Mouse (Mus musculus): ENCODE results near the gene Lgals4. TPM values are rescaled to one million over a fixed set of nuclear protein-coding genes. Genes with fewer than 3 reads are reported as not detected.

The Lgals4 gene
- total RNA-seq, 2 experiments from 2014 or later, result 3.5 to 5.6 TPM

GRCm38 (mm10) chr7:28821261-28821831 is 12.3 kb upstream of the Lgals4 start:
- DNase-seq (ENCODE audit: low spot score in 2 of 2), result peak; percentile 81 to 91

GRCm38 (mm10) chr7:28822556-28822955 is 11.1 kb upstream of the Lgals4 start:
- DNase-seq (ENCODE audit: low spot score in 2 of 2), result no peak

DNA sequence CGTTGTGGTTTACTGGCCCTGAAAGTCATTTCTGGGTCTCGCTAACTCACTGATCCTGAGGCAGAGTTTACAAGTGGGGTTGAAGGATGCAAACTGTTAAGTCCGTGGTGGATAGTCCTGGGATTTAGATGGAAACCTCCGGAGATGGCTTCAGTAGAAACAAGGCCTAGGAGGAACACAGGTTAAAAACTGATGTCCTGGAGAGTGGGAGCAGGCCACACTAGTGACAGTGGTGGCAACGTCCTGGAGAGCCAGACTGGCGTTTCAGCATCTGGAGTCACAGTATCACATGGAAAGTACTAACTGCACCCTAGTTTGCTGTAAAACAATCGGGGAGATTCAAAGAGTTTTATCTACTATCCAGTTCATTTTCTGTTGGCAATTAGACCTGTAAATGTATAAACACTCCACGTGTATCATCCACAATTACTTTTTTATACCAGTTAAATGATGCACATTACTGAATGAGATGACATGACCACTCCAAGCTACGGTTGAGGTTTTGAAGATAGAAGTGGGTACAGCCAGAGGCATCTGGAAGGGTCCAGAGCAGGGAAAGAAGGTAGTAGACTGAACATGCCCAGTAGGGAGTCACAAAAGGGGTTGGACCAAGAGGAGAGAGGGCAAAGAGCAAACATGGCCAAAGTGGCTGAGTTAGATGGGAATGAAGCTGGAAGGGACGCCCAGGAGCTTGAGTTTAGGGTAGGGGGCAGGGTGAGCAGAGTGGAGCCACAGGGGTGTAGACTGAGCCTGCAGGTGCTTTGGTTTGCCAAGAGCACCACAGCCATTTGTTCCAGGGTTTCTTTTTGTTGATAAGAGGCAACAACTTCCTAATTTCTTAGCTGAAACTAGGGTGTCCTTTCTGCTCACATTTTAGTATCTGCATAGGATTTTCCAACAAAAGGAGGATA is 10.4 kb upstream of the Lgals4 start:
- DNase-seq (ENCODE audit: low spot score in 2 of 2), result no peak

DNA sequence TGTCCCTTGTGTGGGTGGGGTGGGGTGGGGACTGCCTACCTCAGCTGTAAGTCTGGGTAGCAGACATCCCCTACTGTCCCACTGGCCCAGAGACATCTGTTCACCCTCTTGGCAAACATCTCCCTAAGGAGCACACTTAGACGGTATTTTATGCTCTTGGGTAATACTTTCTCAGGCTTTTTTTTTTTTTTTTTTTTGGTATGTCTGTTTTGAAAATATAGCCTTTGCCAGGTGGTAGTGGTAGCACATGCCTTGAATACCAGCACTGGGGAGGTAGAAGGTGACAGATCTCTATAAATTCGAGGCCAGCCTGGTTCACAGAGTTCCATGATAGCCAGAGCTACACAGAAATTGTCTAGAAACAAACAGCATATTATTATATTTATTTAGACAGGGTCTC is 9.7 kb upstream of the Lgals4 start:
- DNase-seq (ENCODE audit: low spot score in 2 of 2), result no peak

DNA sequence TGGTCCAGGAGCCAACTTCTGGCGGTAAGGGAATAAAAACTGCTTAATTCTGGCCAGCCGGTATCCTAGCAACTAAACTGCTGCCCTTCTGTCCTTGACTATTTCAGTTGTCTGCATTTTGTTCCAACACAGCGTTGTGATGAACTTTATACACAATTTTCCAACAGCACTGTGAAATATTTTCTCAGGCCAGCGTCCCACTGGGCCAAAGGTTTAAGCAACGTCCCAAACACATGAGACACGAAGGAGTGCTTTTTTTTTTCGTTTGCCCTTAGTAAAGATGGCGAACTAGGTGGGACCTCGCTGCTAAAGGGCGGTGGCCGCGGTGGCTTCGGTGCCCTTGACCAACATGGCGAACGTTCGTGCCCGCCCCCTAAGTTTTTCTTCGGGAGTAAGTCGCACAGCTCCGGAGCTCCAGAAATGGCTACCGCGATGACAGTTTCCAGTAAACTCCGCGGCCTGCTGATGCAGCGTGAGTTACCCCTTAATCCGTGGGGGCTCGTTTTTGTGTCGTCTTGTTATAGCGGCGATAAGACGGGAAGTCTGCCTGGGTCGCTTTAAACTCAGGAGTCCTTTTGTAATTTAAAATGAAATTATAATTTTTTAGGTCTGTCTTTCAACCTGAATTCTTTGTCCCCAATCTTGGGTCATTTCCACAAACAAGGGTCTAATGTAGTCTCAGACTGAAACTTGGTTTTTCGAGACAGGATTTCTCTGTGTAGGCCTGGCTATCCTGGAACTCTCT is 8.5 kb upstream of the Lgals4 start, which contains the start of gene Ech1:
Gene Ech1, plus strand, starts transcription at position 277 of the 745 bp plus-strand sequence.
- DNase-seq (ENCODE audit: low spot score in 2 of 2), result peak; percentile 85 to 92

DNA sequence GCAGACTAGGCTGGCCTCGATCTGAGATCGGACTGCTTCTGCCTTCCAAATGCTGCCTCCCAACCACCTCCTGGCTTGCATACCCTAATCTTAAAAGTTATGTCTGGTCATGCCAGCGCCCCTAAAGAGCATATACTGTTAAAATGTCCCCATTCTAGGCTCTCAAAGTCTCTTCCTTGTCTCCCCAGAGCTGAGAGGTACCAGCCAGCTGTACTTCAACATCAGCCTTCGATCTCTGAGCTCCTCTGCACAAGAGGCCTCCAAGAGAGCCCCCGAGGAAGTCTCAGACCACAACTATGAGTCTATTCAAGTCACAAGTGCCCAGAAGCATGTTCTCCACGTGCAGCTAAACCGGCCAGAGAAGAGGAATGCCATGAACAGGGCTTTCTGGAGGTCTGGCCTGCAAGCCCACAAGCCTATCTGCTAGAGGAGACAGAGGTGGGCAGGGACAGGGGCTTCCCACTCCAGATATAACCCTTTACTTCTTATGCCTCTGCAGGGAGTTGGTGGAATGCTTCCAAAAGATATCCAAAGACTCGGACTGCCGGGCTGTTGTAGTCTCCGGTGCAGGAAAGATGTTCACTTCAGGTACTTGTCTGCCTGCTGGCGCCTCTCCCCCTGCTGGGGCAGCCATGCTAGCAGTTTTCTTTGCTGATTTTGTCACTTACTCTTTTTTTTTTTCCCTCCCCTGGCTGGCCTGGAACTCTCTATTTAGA is 7.8 kb upstream of the Lgals4 start:
- DNase-seq (ENCODE audit: low spot score in 2 of 2), result no peak

- no peak for DNase-seq (ENCODE audit: low spot score in 2 of 2)
These were observed 7.3 kb upstream of the Lgals4 start for GRCm38 (mm10) chr7:28826402-28826772.

DNA sequence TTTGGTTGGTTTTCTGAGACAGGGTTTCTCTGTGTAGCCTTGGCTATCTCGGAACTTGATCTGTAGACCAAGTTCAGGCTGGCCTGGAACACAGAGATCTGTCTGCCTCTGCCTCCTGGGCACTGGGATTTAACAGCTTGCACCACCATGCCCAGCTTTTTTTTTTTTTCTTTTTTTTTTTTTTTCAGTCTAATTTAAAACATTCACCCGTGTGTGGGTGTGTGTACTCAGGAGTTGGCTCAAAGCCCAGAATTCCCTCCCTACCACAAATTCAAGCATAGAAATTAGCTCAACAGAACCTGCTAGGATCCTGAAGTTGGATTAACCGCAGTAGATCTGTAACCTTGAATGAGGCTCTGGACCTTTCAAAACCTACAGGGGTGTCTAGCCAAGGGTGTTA is 6.3 kb upstream of the Lgals4 start:
- peak in 1 of 2 experiments; percentile 90 for DNase-seq (ENCODE audit: low spot score in 2 of 2)

- DNase-seq (ENCODE audit: low spot score in 2 of 2), result no peak
These were observed 3.8 kb upstream of the Lgals4 start for GRCm38 (mm10) chr7:28829821-28830220.

DNA sequence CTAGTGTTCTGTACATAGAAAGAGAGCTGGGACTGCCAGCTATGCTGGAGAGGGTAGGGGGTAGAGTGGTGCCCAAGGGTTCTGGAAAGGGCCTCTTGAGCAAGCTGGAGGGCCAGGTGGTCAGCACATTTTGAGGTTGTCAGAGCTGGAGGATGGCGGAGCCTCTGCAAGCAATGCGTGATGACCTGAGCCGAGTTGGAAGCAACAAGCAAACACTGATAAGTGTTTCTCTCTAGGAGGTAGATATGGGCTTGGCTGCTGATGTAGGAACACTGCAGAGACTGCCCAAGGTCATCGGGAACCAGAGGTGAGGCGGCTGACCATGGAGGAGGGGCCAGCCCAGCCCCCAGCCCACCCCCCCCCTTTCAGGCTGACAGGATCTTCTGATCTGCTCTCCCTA is 2.7 kb upstream of the Lgals4 start:
- no peak for DNase-seq (ENCODE audit: low spot score in 2 of 2)

DNA sequence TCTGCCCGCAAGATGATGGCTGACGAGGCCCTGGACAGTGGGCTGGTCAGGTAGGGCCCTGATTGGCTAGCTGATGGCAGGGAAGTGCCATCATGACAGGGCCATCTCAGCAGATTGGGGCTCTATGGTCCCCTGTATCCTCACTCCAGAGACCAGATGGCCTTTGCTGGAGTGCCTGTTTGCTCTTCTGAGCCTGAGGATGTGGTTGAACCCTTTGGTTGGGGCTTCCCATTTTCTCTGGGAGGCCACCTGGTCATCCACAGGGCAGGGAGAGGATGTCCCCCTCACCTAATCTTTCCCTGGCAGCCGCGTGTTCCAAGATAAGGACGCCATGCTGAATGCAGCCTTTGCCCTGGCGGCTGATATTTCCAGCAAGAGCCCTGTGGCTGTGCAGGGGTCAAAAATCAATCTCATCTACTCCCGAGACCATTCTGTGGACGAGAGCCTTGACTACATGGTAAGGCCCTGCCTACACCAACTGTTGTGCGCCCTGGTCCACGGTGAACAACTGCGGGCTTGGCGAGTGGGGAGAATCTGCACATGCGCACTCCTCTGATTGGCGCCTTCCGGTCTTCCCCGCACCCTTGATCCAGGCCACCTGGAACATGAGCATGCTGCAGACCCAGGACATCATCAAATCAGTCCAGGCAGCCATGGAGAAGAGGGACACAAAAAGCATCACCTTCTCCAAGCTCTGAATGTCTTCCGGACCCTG is 2.1 kb upstream of the Lgals4 start:
- no peak for DNase-seq (ENCODE audit: low spot score in 2 of 2)

DNA sequence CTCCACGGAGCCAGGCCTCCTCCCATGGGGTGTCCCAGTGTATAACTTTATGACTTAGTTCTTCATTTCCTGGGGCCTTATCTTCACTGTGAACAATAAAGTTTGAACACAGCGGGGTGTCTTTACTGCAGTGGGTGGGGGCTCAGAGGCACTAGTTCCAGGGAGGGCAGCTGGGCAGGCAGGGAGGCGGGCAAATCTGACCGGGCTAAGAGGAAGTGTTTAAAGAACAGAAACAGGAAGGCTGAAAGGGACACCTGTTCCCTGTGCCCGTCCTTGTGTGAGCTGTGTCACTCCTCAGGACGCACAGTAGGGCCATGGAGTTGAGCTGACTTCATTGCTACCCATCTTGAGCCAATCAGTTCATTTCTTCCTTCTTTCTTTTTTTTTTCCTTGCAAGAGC is 1.5 kb upstream of the Lgals4 start:
- DNase-seq (ENCODE audit: low spot score in 2 of 2), result no peak

GRCm38 (mm10) chr7:28836936-28837335 is 3.3 kb downstream of the Lgals4 start:
- DNase-seq (ENCODE audit: low spot score in 2 of 2), result no peak

- no peak for DNase-seq (ENCODE audit: low spot score in 2 of 2)
These were observed 4.7 kb downstream of the Lgals4 start for GRCm38 (mm10) chr7:28838331-28838730.

GRCm38 (mm10) chr7:28847273-28847672 is 13.6 kb downstream of the Lgals4 start:
- no peak for DNase-seq (ENCODE audit: low spot score in 2 of 2)

DNA sequence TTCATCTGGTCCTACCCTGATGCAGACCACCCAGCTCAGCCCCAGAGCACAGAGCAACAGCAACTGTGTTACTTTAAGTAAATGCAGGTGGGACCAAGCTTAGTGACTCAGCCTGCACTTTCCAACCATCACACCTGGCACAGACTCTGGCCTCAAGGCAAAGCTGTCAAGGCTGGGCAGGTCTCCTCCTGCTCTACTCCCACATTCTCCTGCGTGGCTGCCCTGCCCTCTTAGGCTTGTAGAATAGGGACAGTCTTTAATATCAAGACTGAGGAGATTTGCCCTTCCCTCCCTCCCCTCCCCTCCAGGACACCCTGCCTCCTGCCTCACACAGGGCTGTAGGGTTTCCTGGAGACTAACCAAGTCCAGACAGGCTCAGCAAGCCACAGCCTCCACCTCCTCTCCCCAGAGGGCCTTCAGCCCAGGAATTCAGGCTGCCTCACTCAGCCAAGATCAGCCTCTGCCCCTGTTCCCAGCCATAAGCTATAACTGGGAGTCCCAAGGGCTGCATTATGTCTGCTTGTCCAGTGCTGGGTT is 16.1 kb downstream of the Lgals4 start:
- no peak for DNase-seq (ENCODE audit: low spot score in 2 of 2)

DNA sequence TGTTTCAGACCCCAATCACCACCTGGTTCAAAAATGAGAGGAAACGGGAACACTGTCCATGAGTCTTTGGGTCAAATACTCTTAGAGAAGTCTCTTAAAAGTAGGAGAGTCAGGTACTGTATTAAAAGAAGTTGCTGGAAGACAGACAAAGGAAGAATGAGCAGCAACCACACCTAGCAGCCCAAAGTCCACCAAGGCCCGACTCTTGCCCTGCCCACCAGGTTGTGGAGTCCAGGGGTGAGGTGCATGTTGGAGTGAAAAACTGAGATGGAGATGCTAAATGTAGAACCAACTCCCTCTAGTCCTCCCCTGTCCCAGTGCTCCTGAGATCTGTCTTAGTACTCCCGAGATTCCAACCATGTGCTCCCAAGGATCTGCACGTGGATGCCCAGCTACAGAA is 17.0 kb downstream of the Lgals4 start:
- no peak for DNase-seq (ENCODE audit: low spot score in 2 of 2)

- no peak for DNase-seq (ENCODE audit: low spot score in 2 of 2)
These were observed 26.3 kb downstream of the Lgals4 start for GRCm38 (mm10) chr7:28859953-28860352.

DNA sequence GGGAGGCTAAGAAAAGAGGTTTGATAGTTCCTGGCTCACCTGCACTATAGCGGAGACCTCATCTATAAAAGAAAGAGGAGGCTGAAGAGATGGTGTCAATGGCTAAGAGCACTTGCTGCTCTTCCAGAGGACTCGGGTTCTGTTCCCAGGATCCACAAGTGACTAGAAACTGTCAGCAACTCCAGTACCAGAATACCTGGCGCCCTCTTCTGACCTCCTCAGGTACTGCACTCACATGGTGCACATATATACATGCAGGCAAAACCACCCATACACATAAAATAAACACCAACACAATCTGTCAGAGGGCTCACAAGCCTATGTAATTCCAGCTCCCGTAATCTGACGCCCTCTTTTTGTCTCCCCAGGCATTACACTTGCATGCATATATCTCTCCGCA is 27.2 kb downstream of the Lgals4 start:
- DNase-seq (ENCODE audit: low spot score in 2 of 2), result no peak

DNA sequence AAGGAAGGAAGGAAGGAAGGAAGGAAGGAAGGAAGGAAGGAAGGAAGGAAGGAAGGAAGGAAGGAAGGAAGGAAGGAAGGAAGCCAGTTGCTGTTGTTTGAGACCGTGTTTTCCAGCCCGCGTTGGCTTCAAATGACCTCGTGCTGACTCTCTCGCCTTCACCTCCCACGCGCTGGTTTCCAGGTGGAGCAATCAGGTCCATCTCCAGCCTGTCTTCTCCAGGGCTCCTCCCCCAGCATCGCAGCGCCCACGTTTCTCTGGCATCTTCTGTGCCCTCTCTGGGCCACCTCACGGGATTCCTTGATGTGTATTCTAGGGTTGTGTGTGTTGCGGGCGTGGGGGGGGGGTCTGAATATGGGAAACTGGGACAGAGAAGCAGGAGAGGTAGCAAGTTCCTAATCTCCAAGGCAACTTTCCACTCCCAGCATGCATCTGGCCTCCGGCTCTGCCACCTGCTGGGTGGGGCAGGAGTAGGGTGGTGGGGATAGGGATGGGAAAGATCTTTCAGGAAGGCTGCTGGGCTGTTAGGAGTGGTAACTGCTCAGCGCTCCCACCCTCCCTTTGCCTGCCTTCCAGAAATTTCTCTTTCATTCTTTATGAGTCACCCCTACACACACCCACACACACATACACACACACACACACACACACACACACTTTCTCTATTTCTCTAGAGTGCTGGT is 29.3 kb downstream of the Lgals4 start:
- peak; percentile 27 for DNase-seq (ENCODE audit: low spot score in 2 of 2)

Data from layer of hippocampus, adult 18-20 months (tissue).